Mouse (Mus musculus): ENCODE measurements around the gene Paf1.

GRCm38 (mm10) chr7:28367663-28368275 lies 25.0 kb upstream of the Paf1 start:
- no peak for TF ChIP-seq GATA1 (IDR thresholded peaks at IDR 0.05; ENCODE audit: borderline replicate concordance, low read length)
- TF ChIP-seq FLI1 (IDR thresholded peaks at IDR 0.05; ENCODE audit: low read length), result no peak

Measured in megakaryocyte, embryonic 14.5 days (primary cell).